Mouse (Mus musculus) granulocyte monocyte progenitor cell, adult 5-6 weeks (primary cell): Measurements from ENCODE around the gene Nxnl1. TPM values are rescaled to one million over a fixed set of nuclear protein-coding genes. Genes with fewer than 3 reads are reported as not detected.
A peak's percentile ranks its signal among the peaks of the same experiment; 100 is the strongest.
"Not testable (repeated sequence)": the region's sequence is repeated elsewhere in the genome, so short reads cannot be mapped to it uniquely, and the experiment has no call there.

Source experiments
- ATAC-seq: replicated peaks from 2 replicates; pipeline ENCODE4 v1.8.0; 2016; ENCODE audit warnings: mild to moderate bottlenecking, moderate TSS enrichment, inconsistent platforms; ENCODE audit not compliant: poor library complexity, severe bottlenecking
- total RNA-seq, 2 experiments: library from RNA; stranded (forward) in 1 of 2; stranded (reverse) in 1 of 2; fragments of 200-712, 200-1000 nt in 1 of 2; fragments of >200 nt in 1 of 2; fragmentation: Nextera tagmentation in 1 of 2; gene quantifications; 2 replicates each; pipeline ENCODE4 v1.2.3; 2014 to 2017

Gene Nxnl1
- total RNA-seq, 2 experiments from 2014 or later: 0.36 TPM; not detected in 1

DNA sequence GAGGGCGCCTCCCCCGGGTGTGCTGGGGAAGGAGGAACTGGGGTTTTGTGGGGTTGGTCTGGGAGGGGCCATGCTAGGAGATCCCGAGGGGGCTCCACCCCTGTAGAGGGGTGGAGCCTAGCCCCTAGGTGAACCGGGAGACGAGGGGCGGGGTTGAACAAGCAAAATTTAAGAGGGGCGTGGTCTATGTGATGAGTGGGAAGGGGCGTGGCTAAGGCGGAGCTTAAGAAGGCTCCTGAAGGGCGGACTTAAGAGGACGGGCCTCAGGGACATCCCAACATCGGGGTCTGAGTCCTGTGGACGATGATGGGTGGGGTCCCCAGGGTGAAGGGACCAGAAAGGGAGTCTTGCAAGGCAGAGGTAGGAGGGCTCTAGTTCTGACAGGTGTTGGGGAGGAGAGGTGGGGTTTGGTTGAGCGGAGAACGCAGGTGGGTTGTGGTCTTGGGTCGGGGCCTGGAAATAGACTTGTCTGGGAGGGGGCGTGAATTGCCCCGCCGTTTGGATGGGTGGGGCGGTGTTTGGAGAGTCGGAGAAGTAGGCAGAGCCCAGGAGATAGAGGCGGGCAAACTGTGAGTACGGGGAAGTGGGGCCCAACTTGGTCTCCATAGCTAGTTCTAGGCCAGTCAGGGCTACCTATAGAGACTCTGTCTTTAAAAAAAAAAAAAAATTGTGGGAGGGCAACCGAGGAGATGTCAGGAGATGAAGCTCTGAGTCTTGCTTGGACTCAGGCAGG, 7.3 kb downstream of the Nxnl1 start:
- ATAC-seq: peak; percentile 78

DNA sequence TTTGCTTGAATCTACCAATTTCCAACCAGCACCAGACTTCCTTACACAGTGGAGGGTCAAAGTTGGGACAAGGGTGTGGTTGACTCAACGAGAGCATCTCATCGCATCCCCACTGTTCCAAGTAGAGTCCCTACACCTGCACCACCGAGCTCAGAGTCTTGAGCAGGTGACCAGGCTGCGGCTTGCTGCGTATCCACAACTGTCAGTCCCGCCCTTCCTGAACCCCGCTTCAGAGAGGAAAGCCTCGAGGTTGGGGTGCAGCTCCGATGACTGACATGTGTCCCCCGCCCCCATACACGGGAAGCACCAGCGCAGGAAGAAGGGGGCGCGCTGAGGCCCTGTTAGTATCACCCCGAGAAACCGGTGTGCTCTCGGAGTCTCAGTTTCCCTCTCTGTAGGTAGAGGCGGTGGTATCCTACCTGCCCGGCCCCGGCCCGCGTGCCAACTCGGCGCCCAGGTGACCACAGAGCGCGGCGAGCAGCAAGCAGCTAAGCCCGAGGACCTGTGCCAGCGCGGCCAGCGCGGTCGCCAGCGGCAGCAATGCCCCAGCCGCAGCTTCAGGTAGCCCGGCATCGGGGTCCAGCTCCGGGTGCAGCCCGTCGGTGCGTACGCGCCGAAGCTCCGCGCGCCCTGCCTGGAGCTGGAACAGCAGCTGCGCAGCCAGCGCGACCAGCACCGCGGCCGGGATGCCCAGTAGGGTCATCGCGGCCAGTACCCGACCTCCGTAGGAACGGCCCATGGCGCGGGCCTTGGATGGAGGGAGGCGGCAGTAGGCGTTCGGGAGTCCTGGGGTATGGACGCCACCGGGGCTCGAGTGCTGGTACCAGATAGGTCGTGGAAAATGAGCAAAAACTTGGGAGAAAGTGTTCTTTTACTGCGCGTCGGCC, 8.1 kb downstream of the Nxnl1 start, which contains the start of gene Tmem221:
TSS of gene Tmem221 (minus strand) at position 801 of the 887 bp plus-strand sequence.
- ATAC-seq: peak; percentile 22

DNA sequence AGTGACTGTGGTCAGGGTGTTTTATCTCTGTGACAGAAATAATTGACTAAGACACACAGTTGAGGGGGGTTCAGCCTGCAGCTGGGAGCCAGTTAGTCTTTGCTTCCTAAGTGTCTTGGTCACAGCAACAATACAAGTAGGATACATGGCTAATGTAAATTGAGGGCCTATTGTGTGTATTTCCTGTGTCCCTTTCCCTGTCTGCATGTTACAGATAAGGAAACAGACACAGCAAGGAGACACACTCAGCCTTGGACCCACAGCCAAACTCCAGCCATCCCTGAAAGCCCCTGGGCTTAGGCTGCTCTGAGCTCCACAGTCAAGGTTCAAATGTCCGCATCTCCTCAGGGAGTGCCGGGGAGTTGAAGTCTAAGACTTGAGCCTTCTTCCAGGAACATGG, 11.8 kb downstream of the Nxnl1 start:
- no peak for ATAC-seq

DNA sequence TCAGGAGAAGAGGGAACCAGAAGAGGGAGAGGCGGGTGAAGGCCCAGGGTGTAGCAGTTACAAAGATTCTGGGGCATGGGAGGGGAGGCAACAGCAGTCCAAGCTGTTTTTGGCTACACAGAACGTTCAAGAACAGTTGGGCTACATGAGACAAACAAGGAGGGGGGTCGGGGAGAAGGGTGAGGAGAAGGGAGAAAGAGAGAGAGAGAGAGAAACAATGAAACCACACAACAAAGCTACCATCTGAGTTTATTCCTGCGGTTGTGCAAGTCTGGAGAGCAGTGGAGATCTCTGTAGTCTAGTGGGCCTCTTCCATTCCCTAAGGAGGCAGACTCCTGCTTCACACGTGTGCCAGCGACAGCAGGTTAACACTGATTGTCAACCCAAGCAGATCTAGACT, 12.4 kb downstream of the Nxnl1 start:
- ATAC-seq: no peak

DNA sequence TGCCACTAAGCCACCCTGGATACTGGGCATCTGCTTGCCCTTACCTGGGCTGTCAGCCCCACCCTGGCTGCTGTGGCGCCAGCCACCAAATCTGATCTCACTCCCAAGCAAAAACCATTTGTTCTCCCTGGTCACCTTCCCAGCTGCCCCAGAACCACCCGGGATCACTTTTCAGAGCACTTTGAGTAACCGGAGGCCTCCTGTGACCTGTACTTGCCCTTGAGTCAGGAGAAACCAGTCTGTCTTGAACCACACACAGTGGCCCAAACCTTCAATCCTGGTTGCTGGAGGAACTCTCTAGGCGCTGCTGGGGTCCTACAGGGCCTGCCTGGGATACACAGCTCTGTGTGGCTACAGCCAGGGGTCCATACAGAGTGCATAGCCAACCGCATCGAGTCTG, 13.6 kb downstream of the Nxnl1 start:
- no peak for ATAC-seq

DNA sequence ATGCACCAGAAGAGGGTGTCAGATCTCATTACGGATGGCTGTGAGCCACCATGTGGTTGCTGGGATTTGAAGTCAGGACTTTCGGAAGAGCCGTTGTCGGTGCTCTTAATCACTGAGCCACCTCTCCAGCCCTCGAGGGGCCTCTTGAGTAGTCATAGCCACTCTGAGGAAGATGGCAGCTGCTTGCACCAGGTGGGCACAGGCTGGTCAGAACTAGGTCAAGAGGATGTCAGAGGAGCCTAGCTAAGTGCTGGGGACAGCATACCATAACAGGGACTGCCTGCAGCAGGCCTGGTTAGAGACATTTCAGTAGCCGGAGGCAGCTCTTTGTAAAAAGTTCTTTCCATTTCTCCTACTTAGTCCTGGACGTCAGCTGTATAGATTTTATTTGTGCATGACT, 15.6 kb downstream of the Nxnl1 start:
- ATAC-seq: no peak

DNA sequence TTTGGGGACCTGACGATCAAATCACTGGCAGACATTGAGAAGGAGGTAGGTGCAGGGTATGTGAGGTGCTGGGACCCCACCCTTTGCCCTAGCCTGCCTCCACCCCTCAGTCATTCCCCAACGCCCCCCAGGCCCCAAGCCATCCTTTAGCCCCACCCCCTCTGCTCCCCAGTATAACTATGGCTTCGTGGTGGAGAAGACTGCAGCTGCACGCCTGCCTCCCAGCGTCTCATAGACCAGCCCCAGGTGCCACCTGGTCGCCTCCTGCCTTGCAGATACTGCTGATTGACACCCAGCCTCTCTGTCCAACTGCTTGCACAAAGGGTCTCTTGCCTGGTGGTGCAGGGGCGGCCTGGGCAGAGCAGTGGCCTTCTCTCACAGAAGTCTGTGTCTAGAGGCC, 18.8 kb downstream of the Nxnl1 start:
- no peak for ATAC-seq

DNA sequence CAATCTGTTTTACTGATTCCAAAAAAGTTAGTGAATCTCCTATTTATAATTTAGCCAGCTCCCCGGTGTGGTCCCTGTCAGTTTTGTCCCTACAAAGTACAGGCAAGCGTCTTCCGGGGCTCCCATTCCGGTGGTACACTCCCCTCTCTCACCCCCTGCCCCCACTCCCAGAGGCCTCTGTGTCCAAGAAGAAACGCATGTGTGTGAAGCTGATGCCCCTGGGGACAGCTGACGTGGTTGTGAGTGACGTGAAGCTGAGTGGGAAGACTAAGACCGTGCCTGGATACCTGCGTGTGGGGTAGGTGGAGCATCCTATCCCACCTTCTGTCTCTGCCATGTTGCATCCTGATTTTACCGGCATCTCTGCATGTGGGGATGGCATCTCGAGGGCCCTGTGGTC, 21.3 kb downstream of the Nxnl1 start:
- ATAC-seq: no peak

DNA sequence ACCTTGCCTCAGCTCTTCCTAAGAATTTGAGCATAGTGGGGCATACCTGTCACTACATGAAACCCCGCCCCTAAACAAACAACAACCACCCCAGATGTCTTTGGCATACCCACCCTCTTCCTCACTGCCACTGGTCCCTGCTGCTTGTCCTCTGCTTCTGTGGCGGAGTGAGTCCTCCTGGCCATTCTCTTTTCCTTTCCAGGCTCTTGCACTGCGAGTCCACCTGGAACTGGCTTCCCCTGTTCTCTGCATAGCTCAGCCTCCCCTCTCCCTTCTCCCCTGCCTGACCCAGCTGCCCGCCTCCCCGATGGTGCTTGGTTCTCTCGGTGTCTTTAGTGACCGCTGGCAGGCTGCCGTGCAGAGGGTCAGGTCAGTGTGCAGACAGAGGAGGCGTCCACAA, 22.6 kb downstream of the Nxnl1 start:
- ATAC-seq: no peak

DNA sequence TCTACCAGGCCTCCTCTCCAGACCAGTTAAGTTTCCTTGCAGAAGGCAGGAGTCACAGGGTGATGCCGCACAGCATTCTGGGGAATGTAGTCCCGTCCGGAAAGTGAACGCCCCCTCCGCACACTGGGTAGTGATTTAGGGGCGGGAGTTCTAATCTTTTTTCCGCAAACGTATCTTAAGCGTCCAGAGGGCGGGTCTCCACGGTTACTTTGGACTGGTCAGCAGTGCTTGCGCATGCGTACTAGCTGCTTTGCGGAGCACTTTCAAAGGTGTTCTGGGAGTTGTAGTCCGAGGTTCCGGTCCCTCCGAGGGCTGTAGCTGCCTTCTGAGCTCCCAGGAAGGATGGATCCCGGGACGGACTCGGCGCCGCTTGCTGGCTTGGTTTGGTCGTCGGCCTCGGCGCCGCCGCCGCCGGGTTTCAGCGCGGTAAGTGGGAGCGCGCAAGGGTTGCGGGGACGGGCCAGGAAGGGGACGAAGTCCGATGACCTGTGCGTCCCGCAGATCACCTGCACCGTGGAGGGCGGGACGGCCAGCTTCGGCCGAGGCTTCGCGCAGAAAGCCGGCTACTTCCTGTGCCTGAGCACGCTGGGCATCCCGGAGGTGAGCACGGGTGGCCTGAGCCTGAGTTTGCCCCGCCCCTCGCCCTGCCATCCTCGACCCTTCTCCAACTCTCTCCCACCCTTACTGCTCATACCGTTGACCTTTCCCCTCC, 23.6 kb downstream of the Nxnl1 start, which contains the start of gene Mvb12a:
TSS of gene Mvb12a (plus strand) at position 291 of the 712 bp plus-strand sequence.
- ATAC-seq: peak; percentile 96

DNA sequence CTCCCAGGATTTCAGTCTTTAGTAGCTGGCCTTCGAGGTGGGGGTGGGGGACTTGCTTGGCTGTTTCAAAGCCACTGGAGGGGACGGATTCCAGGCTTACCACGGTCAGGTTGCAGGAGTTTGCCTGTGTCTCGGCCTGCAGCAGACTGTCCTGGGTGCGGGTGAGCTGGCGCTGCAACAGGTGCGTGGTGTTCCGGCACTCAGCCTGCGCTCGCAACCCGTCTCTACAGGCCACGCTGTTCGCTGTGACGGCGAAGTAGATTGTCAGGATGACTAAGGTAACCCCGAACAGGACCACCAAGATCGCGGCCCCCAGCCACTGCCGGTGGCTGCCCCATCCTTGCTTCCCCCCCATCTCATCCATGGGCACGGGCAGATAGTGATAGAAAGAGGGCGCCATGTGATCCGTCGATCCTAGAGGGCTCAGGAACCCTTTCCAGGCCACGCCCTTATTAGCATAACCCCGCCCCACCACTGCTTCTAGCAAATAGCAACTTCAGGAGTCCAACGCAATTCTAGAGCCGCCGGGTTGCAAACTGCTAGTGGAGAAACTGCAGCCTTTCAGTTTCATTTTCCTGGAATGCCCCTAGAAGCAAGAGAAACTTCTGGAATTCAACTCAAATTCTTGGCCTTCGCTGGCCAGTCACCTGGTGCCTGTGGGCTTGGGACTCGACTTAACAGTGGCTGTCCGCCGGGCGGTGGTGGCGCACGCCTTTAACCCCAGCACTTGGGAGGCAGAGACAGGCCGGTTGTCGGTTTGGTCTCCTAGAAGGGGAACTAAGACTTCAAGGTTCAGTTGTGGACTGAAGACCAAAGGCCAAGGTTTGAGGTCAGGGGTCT, 29.2 kb downstream of the Nxnl1 start, which contains the start of gene Bst2:
TSS of gene Bst2 (minus strand) at position 429 of the 840 bp plus-strand sequence.
- peak; percentile 90 for ATAC-seq

DNA sequence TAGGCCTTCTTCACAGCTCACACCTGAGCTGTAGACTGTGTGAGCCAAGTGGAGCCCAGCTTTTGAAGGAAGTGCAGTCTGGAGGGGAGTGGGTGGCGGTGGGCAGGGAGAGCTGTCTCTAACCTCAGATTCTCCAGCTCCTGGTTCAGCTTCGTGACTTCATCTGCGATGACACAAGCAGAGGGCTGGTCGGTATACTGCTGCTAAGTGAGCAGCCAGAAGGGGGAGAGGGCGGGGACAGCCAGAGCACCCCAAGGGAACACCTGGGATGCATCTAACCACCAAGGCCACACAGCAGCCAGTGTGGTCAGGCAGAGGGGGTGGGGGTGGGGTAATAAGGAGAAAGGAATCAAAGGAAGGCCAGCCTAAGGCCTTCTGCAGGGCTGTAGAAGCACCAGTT, 30.7 kb downstream of the Nxnl1 start:
- ATAC-seq: peak; percentile 46

DNA sequence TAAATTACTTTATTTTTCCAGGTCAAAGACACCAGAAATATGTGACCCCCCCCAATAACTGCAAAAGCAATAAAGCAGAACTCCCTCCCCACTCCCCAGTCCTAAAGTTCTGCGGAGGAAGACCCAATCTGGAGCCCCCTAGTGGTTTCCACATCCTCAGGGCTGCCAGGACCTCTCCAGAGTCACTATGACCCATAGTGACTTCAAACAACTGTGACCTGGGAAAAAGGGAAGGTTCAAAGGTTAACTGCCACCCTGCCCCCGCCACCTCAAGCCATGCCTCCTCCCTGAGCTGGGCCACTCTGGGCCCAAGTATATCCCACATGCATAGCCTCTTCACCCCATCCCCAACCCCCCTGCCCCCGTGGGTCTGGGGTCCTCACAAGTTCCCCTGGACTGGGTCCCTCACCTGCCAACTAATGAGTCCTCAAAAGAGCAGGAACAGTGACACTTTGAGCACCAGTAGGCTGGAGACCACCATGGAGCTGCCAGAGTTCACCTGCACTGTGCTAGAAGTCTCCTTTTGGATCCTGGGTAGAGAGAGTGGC, 32.1 kb downstream of the Nxnl1 start:
- no peak for ATAC-seq

DNA sequence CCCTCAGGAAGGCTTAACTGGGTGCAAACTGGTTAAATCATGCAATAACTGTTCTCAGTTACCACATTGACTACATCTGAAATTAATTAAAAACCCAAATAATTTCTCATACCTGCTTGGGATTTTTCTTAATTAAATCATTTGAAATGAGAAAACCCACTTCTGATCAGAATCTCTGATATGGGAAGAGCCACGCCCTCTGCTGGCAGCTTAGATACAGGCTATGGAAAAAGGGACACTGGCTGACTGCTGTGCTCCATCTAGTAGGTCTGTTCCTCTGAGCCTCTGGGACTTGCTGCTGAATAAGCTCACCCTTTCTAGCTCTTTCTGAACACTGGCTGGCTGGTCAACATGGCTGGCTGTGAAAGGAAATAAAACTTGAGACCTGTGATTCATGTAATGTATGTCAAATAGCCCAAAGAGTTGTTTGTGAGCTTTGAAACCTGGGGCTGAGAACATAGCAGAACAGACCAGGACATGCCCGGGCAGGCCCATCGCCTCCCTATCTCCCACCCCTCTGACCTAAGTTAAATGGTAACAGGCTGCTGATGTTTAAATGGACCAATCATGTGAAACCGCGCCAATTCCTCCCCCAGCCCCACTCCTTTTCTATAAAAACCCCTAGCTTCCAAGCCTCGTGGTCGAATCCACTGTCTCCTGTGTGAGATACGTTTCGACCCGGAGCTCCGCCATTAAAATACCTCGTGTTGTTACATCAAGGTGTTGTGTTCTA, 35.5 kb downstream of the Nxnl1 start:
- ATAC-seq: not testable (repeated sequence)

DNA sequence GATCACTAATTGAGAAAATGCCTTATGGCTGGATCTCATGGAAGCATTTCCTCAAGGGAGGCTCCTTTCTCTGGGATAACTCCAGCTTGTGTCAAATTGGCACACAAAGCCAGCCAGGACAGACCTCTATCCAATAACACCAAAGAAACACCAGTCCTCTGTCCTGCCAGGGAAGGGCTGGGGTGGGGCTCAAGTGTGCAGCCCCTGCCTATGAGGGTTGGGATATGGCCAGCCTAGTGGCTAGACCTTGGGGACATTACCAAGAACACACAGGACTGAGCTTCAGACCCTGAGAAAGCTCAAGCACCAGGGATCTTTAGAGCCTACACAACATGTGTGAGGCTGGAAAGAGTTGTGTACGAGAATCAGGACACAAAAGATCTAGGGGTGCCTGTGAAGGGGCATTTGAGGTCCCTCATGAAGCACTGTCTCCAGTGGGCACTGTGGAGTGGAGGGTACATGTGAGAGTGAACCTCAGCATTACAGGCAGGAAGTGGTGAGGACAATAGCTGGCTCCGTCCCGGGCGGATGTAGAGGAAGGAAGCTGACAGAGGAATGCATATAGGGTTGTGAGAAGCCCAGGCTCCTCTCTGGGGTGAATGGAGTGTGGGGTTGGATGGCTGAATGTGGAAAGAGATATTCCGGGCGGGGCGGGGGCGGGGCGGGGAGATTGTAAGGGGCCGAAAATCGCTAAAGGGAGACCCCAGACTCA, 37.9 kb downstream of the Nxnl1 start:
- peak; percentile 93 for ATAC-seq

DNA sequence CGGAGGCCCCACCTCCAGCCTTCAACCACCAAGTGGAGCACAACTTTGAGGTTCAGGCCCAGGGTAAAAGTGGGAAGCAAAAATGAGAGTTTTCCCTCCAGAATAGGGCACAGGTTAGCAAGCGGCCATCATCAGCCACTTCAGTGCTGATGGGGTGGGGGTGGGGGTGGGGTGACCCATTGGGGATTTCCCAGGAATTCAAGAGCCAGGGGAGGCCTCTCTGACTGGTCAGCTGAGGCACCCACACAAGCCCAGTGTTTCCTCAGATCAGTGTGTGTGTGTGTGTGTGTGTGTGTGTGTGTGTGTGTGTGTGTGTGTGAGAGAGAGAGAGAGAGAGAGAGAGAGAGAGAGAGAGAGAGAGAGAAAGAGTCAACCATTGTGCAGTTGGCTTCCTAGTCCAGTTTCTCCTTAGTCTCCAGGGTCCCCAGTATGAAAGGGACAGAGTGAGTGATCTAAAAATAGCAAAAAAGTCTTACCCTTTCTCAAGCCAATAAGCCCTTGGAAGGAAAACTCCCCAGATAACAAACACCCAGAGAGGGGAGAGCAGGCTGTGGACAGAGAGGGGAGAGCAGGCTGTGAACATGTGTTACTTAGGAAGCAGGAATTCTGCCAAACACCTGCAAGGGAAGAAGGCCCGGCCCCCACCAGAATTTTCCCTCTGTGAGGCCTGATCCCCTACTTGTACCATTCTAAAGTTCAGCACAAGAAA, 39.1 kb downstream of the Nxnl1 start:
- no peak for ATAC-seq

DNA sequence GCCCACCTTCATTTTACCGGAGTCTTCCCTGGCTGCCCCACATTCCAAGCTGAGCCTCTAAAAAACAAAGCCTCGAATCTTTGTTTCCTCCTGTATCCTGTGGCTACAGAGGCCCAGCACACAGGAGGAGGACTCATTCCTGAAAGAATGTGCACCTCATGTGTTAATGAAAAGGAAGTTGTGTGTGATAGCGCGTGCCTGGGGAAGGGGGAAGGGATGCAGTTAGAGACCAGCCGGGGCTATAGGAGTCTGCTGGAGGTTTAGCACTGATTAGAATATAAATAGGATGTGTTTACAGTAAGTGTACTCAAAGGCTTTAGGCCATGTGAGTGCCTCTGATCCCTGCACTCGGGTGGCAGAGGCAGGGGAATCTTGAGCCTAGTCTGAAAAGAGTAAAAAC, 40.1 kb downstream of the Nxnl1 start:
- ATAC-seq: no peak
